Mouse (Mus musculus) intestine, embryonic 14.5 days (tissue): ENCODE results near the gene Homez. TPM values are rescaled to one million over a fixed set of nuclear protein-coding genes. Genes with fewer than 3 reads are reported as not detected.

Experiments
- polyA plus RNA-seq: library from polyadenylated mRNA; unstranded; fragments of >200 nt; fragmentation: Nextera tagmentation; extraction: Ambion mirVana; gene quantifications from 2 replicates; pipeline ENCODE4 v1.2.1, GENCODE M21; 2014

Homez gene
- polyA plus RNA-seq, 1 experiment from 2014 or later = 7.4 TPM

Other genes with a start within 250 kb of the Homez start
- not detected in 2 replicates for gene Psmb11, start 249.5 kb downstream of the Homez start, polyA plus RNA-seq
- not detected in 2 replicates for gene Gm17606, start 230.0 kb downstream of the Homez start, polyA plus RNA-seq
- 4.0 and 4.9 TPM in 2 replicates for gene Cdh24, start 229.6 kb downstream of the Homez start, polyA plus RNA-seq
- gene 1700123O20Rik, start 184.7 kb downstream of the Homez start, polyA plus RNA-seq = 83.7 and 90.7 TPM in 2 replicates
- 112 TPM in 2 replicates for gene Acin1, start 184.0 kb downstream of the Homez start, polyA plus RNA-seq
- gene Gm29776, start 172.1 kb downstream of the Homez start, polyA plus RNA-seq = 0.09 and 0.12 TPM in 2 replicates
- gene Cebpe, start 158.8 kb downstream of the Homez start, polyA plus RNA-seq = 0.28 TPM in 1 of 2 replicates, not detected in the other
- gene Slc7a8, start 89.0 kb downstream of the Homez start, polyA plus RNA-seq = 24.0 and 26.7 TPM in 2 replicates
- gene Rnf212b, start 56.8 kb downstream of the Homez start, polyA plus RNA-seq = not detected in 2 replicates
- 2.9 and 4.1 TPM in 2 replicates for gene Ppp1r3e, start 6.6 kb upstream of the Homez start, polyA plus RNA-seq
- gene Bcl2l2, start 12.4 kb upstream of the Homez start, polyA plus RNA-seq = 5.1 and 5.2 TPM in 2 replicates
- gene Gm20521, start 12.5 kb upstream of the Homez start, polyA plus RNA-seq = 0.28 TPM in 1 of 2 replicates, not detected in the other
- gene Pabpn1, start 21.5 kb upstream of the Homez start, polyA plus RNA-seq = 134 and 148 TPM in 2 replicates
- 32.4 and 34.2 TPM in 2 replicates for gene Slc22a17, start 42.2 kb upstream of the Homez start, polyA plus RNA-seq
- 31.4 and 31.6 TPM in 2 replicates for gene Efs, start 55.2 kb upstream of the Homez start, polyA plus RNA-seq
- gene Il25, start 61.7 kb upstream of the Homez start, polyA plus RNA-seq = 0.23 and 0.28 TPM in 2 replicates
- 3.3 and 4.6 TPM in 2 replicates for gene Cmtm5, start 65.3 kb upstream of the Homez start, polyA plus RNA-seq
- 0.22 and 0.75 TPM in 2 replicates for gene Myh6, start 96.0 kb upstream of the Homez start, polyA plus RNA-seq
- gene Gm17428, start 106.0 kb upstream of the Homez start, polyA plus RNA-seq = not detected in 2 replicates
- gene Myh7, start 123.7 kb upstream of the Homez start, polyA plus RNA-seq = 0.43 and 1.2 TPM in 2 replicates
- 78.5 and 80.1 TPM in 2 replicates for gene Ngdn, start 144.5 kb upstream of the Homez start, polyA plus RNA-seq
- gene Zfhx2, start 221.4 kb upstream of the Homez start, polyA plus RNA-seq = 5.0 and 5.4 TPM in 2 replicates
- 20.8 and 24.0 TPM in 2 replicates for gene Thtpa, start 223.8 kb upstream of the Homez start, polyA plus RNA-seq
- 44.7 and 49.8 TPM in 2 replicates for gene Ap1g2, start 235.6 kb upstream of the Homez start, polyA plus RNA-seq
- 1.7 and 2.0 TPM in 2 replicates for gene Jph4, start 246.0 kb upstream of the Homez start, polyA plus RNA-seq